Mouse (Mus musculus): ENCODE measurements at regions not wholly inside any gene's neighbourhood (a gene's known extent, or its start where the extent isn't known, plus 50 kb on each side); places are given as distances from the start of the nearest gene placed in this dataset.
A peak's percentile ranks its signal among the peaks of the same experiment; 100 is the strongest.
"Not testable (repeated sequence)": the region's sequence is repeated elsewhere in the genome, so short reads cannot be mapped to it uniquely, and the experiment has no call there.

DNA sequence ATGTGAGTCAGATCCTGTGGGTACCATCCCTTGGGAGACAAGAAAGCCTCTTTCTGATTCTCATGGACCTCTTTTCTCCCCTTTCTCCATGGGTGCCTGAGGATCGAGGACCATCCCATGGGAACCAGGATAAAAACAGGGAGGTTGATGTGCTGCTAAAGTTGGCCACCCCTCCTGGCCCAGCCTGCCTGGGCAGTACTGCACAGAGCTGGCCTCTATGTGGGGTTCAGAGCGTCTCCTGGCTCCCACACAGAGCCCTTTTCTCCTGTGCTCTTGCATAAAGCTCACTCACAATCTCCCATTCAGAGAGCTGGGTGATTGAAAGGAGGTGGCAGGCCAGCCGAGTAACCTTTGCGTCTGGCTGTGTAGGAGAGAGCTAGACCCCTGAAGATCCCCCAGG, 122.1 kb downstream of the Zfp36l1 start:
- DNase-seq (ENCODE audit: low read depth, low spot score): no peak

DNA sequence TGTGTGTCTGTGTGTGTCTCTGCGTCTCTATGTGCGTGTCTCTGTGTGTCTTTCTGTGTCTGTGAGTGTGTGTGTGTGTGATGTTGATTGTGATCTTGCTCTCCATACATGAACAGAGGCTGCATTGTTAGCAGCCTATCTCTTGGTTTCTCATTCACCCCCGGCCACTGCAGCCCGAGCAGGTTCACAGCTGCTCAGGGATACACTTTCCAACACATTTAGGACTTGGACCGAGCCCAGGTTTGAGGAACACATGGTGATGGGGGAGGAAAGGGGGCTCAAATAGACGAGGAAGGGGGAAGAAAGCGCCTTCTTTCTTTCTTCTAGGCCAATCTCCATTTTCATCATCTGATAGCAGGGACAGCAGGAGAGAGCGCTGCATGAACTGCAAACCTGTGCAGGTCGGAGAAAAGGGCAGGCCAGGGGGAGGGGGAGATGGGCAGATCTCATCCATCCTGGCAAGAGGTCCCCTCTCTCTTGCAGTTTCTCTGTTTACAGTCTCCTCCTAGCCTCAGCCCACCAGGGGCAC, 123.2 kb downstream of the Zfp36l1 start:
- no peak for DNase-seq (ENCODE audit: low read depth, low spot score)

- DNase-seq (ENCODE audit: low read depth, low spot score): no peak
These were observed 124.1 kb downstream of the Zfp36l1 start for GRCm38 (mm10) chr12:79988401-79989358.

DNA sequence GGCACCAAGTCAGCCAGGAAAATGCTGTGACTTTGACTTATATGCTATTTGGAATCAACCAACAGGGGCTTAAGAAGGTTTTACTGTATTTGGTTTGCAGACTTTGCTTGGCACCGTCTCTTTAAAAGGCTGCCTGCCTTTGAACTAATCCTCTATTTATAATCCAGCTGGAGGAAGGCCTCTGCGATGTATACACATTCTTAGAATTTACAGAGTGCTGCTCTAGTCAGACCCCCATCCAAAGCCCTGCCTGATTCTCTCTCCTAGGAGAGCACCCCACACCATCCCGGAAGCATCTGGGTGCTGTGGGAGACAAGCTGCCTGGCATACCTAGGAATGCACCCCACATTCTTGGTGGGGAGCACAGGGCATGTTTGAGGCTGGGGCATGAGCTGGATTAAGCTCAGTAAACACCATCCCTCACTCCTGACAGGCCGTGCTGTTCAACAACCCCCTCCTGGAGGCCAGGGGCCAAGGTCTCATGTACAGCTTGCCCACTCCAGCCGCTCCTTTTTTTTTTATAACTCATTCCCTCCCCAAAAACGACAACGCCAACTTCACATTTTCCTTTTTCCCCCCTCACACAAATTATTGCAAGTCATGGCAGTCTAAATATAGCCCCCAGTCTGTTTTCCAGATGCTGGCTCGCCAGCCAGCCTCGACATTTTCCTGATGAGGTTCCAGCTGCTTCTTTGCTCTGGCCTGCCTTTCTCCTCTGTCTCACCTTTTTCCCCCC, 126.4 kb downstream of the Zfp36l1 start:
- DNase-seq (ENCODE audit: low read depth, low spot score): no peak

DNA sequence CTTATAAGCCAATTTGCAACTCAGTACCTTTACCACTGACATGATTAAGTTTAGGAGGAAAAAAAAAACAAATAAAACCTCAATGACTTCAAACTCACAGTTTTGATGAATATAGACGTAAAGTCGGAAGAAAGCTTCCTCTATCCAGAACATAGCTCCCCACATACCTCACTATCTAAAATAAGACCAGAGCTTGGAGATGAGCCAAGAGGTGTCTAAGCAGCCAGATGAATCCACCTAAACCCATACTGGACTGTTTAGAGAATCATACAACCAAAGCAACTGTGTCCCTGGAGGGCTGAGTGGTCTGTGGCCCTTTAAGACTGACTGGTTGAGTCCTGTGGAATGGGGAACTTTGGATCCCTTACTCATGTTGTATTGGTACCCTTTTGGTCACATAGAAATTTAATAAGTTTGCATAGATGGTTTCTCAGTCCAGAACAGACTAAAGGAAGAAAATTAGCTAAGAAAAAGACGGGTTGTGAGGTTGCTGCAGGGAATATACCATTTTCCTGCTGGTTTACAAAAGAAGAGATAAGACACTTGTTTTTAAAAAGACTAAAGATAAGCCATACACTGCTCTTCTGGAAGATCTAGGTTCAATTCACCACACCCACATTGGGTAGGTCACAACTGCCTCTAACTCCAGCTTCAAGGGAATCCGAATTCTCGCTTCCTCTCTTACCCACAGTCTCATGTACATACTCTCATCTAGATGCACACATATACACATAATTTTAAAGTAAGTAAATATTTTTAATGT, 127.6 kb downstream of the Zfp36l1 start:
- no peak for DNase-seq (ENCODE audit: low read depth, low spot score)

DNA sequence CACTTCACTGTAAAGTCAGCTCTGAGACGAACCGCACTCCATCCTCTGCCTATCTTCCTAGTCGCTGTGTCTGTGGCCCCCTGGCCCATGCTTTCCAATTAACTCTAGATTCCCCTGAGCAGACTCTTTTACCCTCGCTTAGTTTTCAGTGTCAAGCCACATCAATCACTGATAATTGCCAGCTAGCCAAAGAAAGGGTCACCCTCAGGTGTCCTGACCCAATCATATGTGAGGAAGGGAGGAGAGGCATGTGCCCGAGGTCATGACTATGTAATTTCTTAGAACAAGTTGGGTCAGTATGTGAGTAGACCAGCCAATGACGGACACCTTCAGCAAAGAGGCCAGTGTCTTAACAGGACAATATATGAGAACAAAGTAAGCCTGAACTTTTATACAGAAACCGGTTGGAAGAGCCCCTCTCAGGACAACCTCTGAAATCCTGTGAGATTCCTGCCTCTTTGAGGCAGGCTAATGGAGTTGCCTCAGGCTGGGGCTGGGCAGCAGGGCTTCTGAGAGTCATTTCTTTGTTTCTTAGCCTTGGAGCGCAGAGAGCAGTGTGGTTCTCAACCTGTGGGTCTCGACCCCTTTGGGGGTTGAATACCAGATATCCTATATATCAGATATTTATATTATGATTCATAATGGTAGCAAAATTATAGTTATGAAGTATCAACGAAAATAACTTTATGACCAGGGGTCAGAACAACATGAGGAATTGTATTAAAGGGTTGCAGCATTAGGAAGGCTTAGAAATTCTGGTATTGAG, 128.6 kb downstream of the Zfp36l1 start:
- DNase-seq (ENCODE audit: low read depth, low spot score): no peak

DNA sequence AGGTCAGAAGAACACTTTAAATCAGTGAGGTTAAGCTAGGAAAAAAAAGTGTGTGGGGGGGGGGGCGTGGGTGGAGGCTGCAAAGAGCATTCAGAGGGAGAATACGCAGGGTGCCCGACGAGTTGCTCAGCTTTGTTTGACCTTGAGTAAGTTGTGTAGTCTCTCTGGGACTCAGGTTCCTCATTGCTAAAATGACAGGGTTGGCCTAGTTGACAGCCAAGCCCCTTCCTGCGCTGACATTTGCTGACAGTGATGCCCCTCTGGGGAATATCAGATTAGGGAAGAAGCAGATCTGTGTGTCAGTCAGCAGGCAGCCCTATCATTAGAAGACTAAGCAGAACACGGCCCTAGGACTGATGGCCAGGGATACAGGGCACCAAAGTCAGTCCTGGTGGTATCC, 129.6 kb downstream of the Zfp36l1 start:
- DNase-seq (ENCODE audit: low read depth, low spot score): peak; percentile 30

DNA sequence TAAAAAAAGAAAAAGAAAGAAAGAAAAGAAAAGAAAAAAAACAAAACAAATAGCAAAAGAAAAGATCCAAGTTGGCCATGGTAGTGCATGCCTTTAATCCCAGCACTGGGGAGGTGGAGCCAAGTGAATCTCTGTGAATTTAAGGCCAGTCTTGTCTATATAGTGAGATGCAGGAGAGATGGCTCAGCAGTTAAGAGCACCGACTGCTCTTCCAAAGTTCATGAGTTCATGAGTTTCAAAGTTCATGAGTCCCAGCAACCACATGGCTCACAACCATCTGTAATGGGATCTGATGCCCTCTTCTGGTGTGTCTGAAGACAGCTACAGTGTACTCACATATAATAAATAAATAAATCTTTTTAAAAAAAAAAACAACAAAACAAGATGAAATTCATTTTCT, 130.3 kb downstream of the Zfp36l1 start:
- not testable (repeated sequence) for DNase-seq (ENCODE audit: low read depth, low spot score)

GRCm38 (mm10) chr12:79980711-79981110, 132.1 kb downstream of the Zfp36l1 start:
- no peak for DNase-seq (ENCODE audit: low read depth, low spot score)

GRCm38 (mm10) chr12:79977136-79977535, 135.7 kb downstream of the Zfp36l1 start:
- DNase-seq (ENCODE audit: low read depth, low spot score): no peak

GRCm38 (mm10) chr12:79975466-79976239, 137.2 kb downstream of the Zfp36l1 start:
- DNase-seq (ENCODE audit: low read depth, low spot score): no peak

- DNase-seq (ENCODE audit: low read depth, low spot score): no peak
These were observed 137.8 kb downstream of the Zfp36l1 start for GRCm38 (mm10) chr12:79975050-79975449.

DNA sequence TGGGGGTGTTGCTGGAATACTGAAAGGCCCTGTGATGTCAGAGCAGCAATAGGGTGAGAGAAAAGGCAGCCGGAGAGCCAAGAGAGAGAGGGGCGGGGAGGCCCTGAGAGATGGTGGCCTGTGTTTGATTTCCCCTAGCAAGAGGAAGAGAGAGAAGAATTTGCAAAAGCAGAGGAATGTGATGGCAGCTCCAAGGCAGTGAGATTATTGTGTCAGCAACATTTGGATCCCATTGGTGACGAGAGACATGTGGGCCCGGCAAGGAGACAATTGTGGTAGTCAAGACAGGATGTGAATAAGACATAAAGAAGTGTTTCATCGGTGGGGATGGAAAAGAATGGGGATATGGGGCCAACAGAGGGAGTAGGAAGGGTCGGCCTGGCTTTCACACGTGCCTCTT, 138.3 kb downstream of the Zfp36l1 start:
- DNase-seq (ENCODE audit: low read depth, low spot score): no peak

DNA sequence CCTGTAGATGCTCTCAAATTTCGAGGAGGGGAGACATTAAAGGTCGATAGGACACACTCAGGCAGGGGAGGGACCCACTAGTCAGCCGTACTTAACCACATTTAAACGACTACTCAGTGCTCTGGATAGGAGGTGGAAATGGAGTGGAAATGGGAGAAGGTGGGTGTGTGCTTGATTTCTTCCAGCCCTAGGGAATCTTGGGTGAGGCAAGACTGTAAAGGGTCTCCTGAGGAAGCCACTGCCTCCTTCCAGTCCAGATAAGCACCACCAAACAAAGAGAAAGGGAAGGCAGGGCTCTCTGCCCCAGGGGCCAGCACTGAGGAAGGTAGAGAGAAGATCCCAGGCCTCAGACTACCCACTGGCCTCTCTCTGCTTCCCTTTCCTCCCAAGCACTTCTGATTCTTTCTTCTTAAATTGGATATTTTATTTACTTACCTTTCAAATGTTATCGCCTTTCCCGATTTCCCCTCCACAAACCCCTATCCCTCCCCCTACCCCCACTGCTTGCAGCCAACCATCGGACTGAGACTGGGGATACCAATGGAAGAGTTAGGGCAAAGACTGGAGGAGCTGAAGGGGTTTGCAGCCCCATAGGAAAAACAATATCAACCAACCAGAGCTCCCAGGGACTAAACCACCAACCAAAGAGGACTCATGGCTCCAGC, 139.1 kb downstream of the Zfp36l1 start:
- DNase-seq (ENCODE audit: low read depth, low spot score): no peak

GRCm38 (mm10) chr12:79970981-79971390, 141.8 kb downstream of the Zfp36l1 start:
- no peak for DNase-seq (ENCODE audit: low read depth, low spot score)

- DNase-seq (ENCODE audit: low read depth, low spot score): no peak
These were observed 142.4 kb downstream of the Zfp36l1 start for GRCm38 (mm10) chr12:79970227-79970901.

- no peak for DNase-seq (ENCODE audit: low read depth, low spot score)
These were observed 143.2 kb downstream of the Zfp36l1 start for GRCm38 (mm10) chr12:79969346-79970226.

DNA sequence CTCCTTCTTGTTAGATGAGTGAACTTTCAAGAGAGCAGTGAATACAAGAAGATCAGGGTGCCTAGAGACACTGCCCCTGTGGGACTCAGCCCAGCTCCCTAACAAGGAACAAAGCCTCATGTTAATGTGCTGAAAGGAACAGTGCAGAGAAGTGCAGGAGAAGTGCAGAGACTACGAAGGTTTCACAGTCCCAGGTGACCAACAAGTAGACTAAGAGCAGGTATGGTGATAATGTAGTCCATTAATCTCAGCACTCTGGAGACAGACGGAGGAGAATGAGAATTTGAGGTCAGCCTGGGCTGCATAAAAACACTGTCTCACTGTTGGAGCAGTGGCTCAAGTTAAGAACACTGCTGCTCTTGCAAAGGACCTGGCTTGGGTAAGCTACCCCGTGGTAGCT, 144.1 kb downstream of the Zfp36l1 start:
- DNase-seq (ENCODE audit: low read depth, low spot score): no peak

Measured in A20 (cell line).